Mouse (Mus musculus) monocyte, adult 2 months (primary cell): ENCODE results near the gene Nme2.

Experiments used
- DNase-seq, 2 experiments: peaks; one replicate each; pipeline ENCODE4 v3.0.0; 2022; ENCODE audit warnings: low spot score in 2 of 2, low read depth in 1 of 2

The Nme2 gene

GRCm38 (mm10) chr11:93956159-93956558 lies at the start of gene Nme2:
TSS of gene Nme2 (minus strand) at chr11:93956259.
- DNase-seq, result no peak

GRCm38 (mm10) chr11:94003346-94003745 lies 47.3 kb upstream of the Nme2 start:
- DNase-seq, result no peak

- no peak for DNase-seq
Measured at GRCm38 (mm10) chr11:93999276-93999675, 43.2 kb upstream of the Nme2 start.

GRCm38 (mm10) chr11:93997141-93997775 lies 41.2 kb upstream of the Nme2 start:
- DNase-seq, result peak in 1 of 2 experiments; percentile 4

- peak; percentile 56 to 69 for DNase-seq
Measured at GRCm38 (mm10) chr11:93996306-93997140, 40.5 kb upstream of the Nme2 start.

- DNase-seq, result peak; percentile 88 to 92
Measured at GRCm38 (mm10) chr11:93995720-93996305, 39.8 kb upstream of the Nme2 start, which contains the start of gene Spag9. TSS of gene Spag9 (plus strand) at chr11:93996091.

GRCm38 (mm10) chr11:93995111-93995719 lies 39.2 kb upstream of the Nme2 start:
- DNase-seq, result peak; percentile 85

GRCm38 (mm10) chr11:93994531-93994930 lies 38.5 kb upstream of the Nme2 start:
- DNase-seq, result peak in 1 of 2 experiments; percentile 4

- DNase-seq, result no peak
Measured at GRCm38 (mm10) chr11:93988328-93989062, 32.4 kb upstream of the Nme2 start.

GRCm38 (mm10) chr11:93987625-93988327 lies 31.7 kb upstream of the Nme2 start:
- peak in 1 of 2 experiments; percentile 19 for DNase-seq

- no peak for DNase-seq
Measured at GRCm38 (mm10) chr11:93987026-93987425, 31.0 kb upstream of the Nme2 start.

GRCm38 (mm10) chr11:93986298-93986697 lies 30.2 kb upstream of the Nme2 start:
- DNase-seq, result no peak

GRCm38 (mm10) chr11:93985265-93985664 lies 29.2 kb upstream of the Nme2 start:
- no peak for DNase-seq

- peak in 1 of 2 experiments; percentile 7 for DNase-seq
Measured at GRCm38 (mm10) chr11:93984619-93985018, 28.6 kb upstream of the Nme2 start.

GRCm38 (mm10) chr11:93979502-93980049 lies 23.5 kb upstream of the Nme2 start:
- no peak for DNase-seq

GRCm38 (mm10) chr11:93972951-93973350 lies 16.9 kb upstream of the Nme2 start:
- no peak for DNase-seq

- no peak for DNase-seq
Measured at GRCm38 (mm10) chr11:93969799-93970198, 13.7 kb upstream of the Nme2 start.

- DNase-seq, result no peak
Measured at GRCm38 (mm10) chr11:93969171-93969570, 13.1 kb upstream of the Nme2 start.

- DNase-seq, result no peak
Measured at GRCm38 (mm10) chr11:93968848-93969128, 12.7 kb upstream of the Nme2 start.
